Mouse (Mus musculus) thymus, adult 2 months (tissue): Measurements from ENCODE around the gene Mgll. TPM values are rescaled to one million over a fixed set of nuclear protein-coding genes. Genes with fewer than 3 reads are reported as not detected.

ENCODE experiments used
- DNase-seq: peaks from one replicate; pipeline ENCODE4 v3.0.0; 2021
- H3K27ac ChIP-seq: fragments of 200-500 bp; 2 replicates; pipeline ENCODE4 v1.5.1; 2012; ENCODE audit warnings: low read length, control low read depth; ENCODE audit not compliant: control insufficient read depth, insufficient read depth
- H3K27me3 ChIP-seq: fragments of 200-500 bp; 2 replicates; pipeline ENCODE4 v1.6.1; 2012; ENCODE audit warnings: mild to moderate bottlenecking, low read length, moderate library complexity, mixed read lengths; ENCODE audit not compliant: control insufficient read depth, insufficient read depth
- H3K36me3 ChIP-seq: fragments of 200-500 bp; 2 replicates; pipeline ENCODE4 v1.6.1; 2012; ENCODE audit warnings: mild to moderate bottlenecking, low read length, moderate library complexity; ENCODE audit not compliant: control insufficient read depth, insufficient read depth
- H3K4me1 ChIP-seq: fragments of 200-500 bp; replicated peaks from 2 replicates; pipeline ENCODE4 v1.6.1; 2012; ENCODE audit warnings: low read length; ENCODE audit not compliant: control insufficient read depth, insufficient read depth
- H3K4me3 ChIP-seq: fragments of 200-500 bp; 2 replicates; pipeline ENCODE4 v1.5.1; 2012; ENCODE audit warnings: mild to moderate bottlenecking, low read length, control low read depth, moderate library complexity; ENCODE audit not compliant: control insufficient read depth, insufficient read depth
- CTCF ChIP-seq: fragments of 200-500 bp; IDR thresholded peaks from 2 replicates; pipeline ENCODE4 v1.5.1; 2012; ENCODE audit warnings: mild to moderate bottlenecking, control low read depth, low read length, moderate library complexity, borderline replicate concordance; ENCODE audit not compliant: control insufficient read depth, poor library complexity, insufficient read depth; ENCODE audit errors: extremely low read depth
- POLR2A ChIP-seq: fragments of 200-500 bp; IDR thresholded peaks from 2 replicates; pipeline ENCODE4 v1.6.1; 2012; ENCODE audit warnings: mild to moderate bottlenecking, low read length, control low read depth, moderate library complexity; ENCODE audit not compliant: control insufficient read depth, poor library complexity, insufficient read depth; ENCODE audit errors: extremely low read depth
- WGBS: fragments of 180-500 bp; shearing (Covaris S2); methylation state at CpG from one replicate; pipeline ENCODE4 v1.1.7; 2018; 5-methylcytosine and 5-hydroxymethylcytosine counted together
- polyA plus RNA-seq: library from polyadenylated mRNA; depleted of rRNA; stranded (reverse); fragments of >200 nt; gene quantifications from 2 replicates; pipeline ENCODE4 v1.2.3, GENCODE M21; 2012

Mgll gene
- polyA plus RNA-seq, 1 experiment, result 60.3 TPM

GRCm38 (mm10) chr6:88854509-88854908 is 130.3 kb downstream of the Mgll start:
- 82% methylated on average over 5 of the region's 5 CpGs for WGBS
- H3K4me1 ChIP-seq, result no peaks in the 10 kb centered on the region
- no peak overlapping the region for H3K4me3 ChIP-seq
- no peak for DNase-seq
- TF ChIP-seq CTCF (no peak), POLR2A (no peak)
- no peaks in the 10 kb centered on the region for H3K27me3 ChIP-seq
- no peaks in the 10 kb centered on the region for H3K36me3 ChIP-seq
- no peak overlapping the region for H3K27ac ChIP-seq

- Histone ChIP-seq H3K4me1 (no peaks in the 10 kb centered on the region), H3K27ac (no peak overlapping the region), H3K27me3 (no peaks in the 10 kb centered on the region), H3K36me3 (no peaks in the 10 kb centered on the region), H3K4me3 (no peak overlapping the region)
- WGBS, result 28% methylated on average over 5 of the region's 5 CpGs
- DNase-seq, result peak; percentile 68
- TF ChIP-seq POLR2A (no peak), CTCF (no peak)
These were observed 131.4 kb downstream of the Mgll start for GRCm38 (mm10) chr6:88855636-88856035.

GRCm38 (mm10) chr6:88857249-88857648 is 133.0 kb downstream of the Mgll start:
- Histone ChIP-seq H3K36me3 (no peaks in the 10 kb centered on the region), H3K4me1 (no peaks in the 10 kb centered on the region), H3K4me3 (no peak overlapping the region), H3K27me3 (no peaks in the 10 kb centered on the region), H3K27ac (no peak overlapping the region)
- TF ChIP-seq CTCF (no peak), POLR2A (no peak)
- 28% methylated on average over 9 of the region's 9 CpGs for WGBS
- no peak for DNase-seq

- TF ChIP-seq POLR2A (no peak), CTCF (no peak)
- no peaks in the 10 kb centered on the region for H3K4me1 ChIP-seq
- H3K27ac ChIP-seq, result no peak overlapping the region
- DNase-seq, result no peak
- 93% methylated on average over 6 of the region's 6 CpGs for WGBS
- H3K27me3 ChIP-seq, result no peaks in the 10 kb centered on the region
- no peaks in the 10 kb centered on the region for H3K36me3 ChIP-seq
- no peak overlapping the region for H3K4me3 ChIP-seq
These were observed 133.6 kb downstream of the Mgll start for GRCm38 (mm10) chr6:88857830-88858229.

- no peak overlapping the region for H3K27ac ChIP-seq
- WGBS, result 89% methylated on average over 7 of the region's 7 CpGs
- H3K27me3 ChIP-seq, result no peaks in the 10 kb centered on the region
- TF ChIP-seq POLR2A (no peak), CTCF (no peak)
- no peaks in the 10 kb centered on the region for H3K36me3 ChIP-seq
- no peaks in the 10 kb centered on the region for H3K4me1 ChIP-seq
- no peak overlapping the region for H3K4me3 ChIP-seq
- DNase-seq, result no peak
These were observed 134.1 kb downstream of the Mgll start for GRCm38 (mm10) chr6:88858341-88858740.

- no peaks in the 10 kb centered on the region for H3K36me3 ChIP-seq
- DNase-seq, result peak; percentile 43
- WGBS, result 30% methylated on average over 2 of the region's 2 CpGs
- H3K27ac ChIP-seq, result no peak overlapping the region
- 0 out of 2 replicates have a peak, but pooled peaks have one; percentile 34 for TF ChIP-seq CTCF
- TF ChIP-seq POLR2A, result no peak
- H3K4me3 ChIP-seq, result no peak overlapping the region
- no peaks in the 10 kb centered on the region for H3K27me3 ChIP-seq
- no peaks in the 10 kb centered on the region for H3K4me1 ChIP-seq
These were observed 136.7 kb downstream of the Mgll start for GRCm38 (mm10) chr6:88860914-88861313.

GRCm38 (mm10) chr6:88865704-88866103 is 141.5 kb downstream of the Mgll start:
- H3K4me1 ChIP-seq, result no peaks in the 10 kb centered on the region
- no peak overlapping the region for H3K4me3 ChIP-seq
- H3K36me3 ChIP-seq, result no peaks in the 10 kb centered on the region
- 86% methylated on average over 7 of the region's 7 CpGs for WGBS
- TF ChIP-seq CTCF (no peak), POLR2A (no peak)
- DNase-seq, result no peak
- H3K27ac ChIP-seq, result no peak overlapping the region
- H3K27me3 ChIP-seq, result no peaks in the 10 kb centered on the region
